Mouse (Mus musculus): ENCODE data around the gene Cops2.
A peak's percentile ranks its signal among the peaks of the same experiment; 100 is the strongest.

Gene Cops2

DNA sequence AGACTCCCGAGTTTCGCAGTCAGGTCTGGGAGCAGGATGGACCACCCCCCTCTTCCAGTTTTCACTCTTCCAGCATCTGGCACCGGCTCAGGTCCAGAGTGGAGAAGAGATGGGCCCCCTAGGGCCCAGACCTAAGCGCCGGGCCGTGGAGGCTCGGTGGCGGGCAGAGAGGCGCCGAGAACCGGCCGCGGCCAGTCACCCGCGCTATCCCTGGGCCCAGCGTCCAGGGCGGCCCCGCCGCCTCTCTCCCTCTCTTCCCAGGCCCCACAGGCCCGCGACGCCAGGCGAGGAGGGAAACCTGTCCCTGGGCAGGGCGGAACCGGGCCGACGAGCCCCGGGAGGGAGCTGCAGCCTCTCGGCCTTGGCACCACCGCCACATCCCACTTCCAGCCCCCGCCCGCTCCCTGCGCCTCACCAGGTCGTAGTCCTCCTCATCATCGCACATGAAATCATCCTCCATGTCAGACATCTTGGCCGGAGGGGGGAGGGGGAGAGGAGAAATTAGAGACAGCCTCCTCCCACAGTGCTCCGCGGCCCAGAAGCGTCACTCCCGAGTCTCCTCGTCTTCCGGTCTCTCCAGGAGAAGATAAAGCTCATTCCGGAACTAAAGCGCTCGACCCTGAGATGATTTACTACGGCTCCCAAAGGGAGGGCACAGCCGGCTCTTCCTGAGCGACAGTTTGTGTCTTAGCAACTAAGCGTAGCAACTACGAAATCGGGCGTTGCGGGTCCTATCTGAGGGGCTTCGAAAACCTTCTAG is at the start of gene Cops2, which contains the start of gene Galk2:
Gene Cops2 (minus strand): TSS at position 619 of the 760 bp plus-strand sequence.
Gene Galk2 (plus strand): TSS at position 589 of the 760 bp plus-strand sequence.
- DNase-seq (ENCODE audit: extremely low spot score, low read depth, low spot score): peak; percentile 70

GRCm38 (mm10) chr2:125907580-125908255 is 48.8 kb upstream of the Cops2 start:
- DNase-seq (ENCODE audit: extremely low spot score, low read depth, low spot score): no peak

DNA sequence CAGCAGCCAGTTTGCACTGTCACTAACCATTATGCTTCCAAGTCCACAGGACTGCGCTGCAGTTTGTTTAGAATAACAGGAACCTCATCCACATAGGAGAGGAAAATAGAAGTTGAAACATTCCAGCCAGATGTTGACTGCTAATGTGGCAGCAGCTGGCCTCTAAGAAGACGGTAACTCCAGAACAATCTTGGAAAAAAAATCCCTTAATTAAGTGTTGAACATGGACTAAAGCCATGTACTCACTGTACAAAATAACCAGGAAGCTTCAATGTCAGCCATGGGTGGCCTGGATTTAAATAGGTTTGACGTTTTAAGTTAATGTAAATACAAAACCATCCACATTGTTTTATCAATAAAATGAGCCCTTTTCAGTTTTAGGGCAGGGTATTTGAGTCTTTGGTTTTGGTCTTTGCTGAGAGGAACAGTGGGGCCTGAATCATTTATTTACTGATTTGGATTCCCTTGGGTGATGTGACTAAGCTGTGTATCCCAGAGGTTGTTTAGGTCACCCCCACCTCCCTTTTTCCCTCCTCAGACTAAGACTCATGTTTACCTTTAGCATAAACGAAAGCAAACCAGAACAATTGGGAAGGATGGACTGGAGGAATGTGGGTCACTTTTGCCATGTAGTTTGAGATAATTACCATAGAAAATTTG is 47.6 kb upstream of the Cops2 start:
- DNase-seq (ENCODE audit: extremely low spot score, low read depth, low spot score): no peak

GRCm38 (mm10) chr2:125901426-125901825 is 42.5 kb upstream of the Cops2 start:
- DNase-seq (ENCODE audit: extremely low spot score, low read depth, low spot score): no peak

DNA sequence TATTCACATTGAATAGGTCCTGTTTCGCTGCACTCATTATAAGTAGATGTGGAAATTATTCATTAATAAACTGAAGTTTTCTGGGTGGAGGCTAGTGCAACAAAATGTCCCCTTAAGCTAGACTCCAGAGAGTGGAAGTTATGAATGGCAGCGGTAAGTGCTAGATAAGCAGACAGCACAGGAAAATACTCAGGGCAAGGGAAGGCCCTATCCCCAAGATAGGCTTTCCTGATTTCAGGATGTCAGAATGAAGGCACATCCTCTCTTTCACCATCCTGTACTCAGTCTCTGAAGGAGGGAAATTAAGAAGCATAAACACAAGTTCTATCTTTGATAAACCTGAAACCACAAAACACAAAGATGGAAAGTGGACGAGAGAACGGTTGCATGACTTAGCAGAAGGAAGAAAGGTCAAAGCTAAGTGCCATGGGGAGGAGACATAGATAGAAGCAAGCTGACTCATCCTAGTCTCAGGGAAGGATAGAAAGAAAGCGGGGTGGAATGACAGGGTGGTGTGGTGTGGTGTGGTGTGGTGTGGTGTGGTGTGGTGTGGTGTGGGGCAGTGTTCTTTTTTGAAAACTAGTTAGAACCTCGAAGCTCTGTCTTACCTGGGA is 42.0 kb upstream of the Cops2 start:
- DNase-seq (ENCODE audit: extremely low spot score, low read depth, low spot score): no peak

GRCm38 (mm10) chr2:125896355-125896754 is 37.4 kb upstream of the Cops2 start:
- DNase-seq (ENCODE audit: extremely low spot score, low read depth, low spot score): no peak

DNA sequence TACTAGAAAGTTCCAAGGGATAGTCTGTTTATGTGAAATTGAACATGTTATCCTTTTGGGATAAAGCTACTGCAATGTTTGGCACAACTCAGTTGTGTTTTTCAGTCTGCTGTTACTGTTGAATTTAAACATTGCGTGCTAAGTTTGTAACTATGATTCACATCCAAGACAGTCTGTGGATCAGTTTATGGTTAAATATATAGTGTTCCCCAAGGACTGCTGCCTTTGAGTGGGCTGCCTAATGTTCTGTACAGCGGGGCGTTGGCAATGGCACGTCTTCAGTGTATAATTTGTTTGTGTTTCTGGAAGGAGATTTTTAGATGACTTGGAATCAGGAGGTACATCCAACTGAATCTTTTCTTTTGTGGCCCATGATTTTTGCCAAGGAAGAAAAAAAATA is 36.2 kb upstream of the Cops2 start:
- no peak for DNase-seq (ENCODE audit: extremely low spot score, low read depth, low spot score)

- DNase-seq (ENCODE audit: extremely low spot score, low read depth, low spot score): peak; percentile 3
These were observed 34.2 kb upstream of the Cops2 start for GRCm38 (mm10) chr2:125893096-125893495.

- DNase-seq (ENCODE audit: extremely low spot score, low read depth, low spot score): no peak
These were observed 27.1 kb upstream of the Cops2 start for GRCm38 (mm10) chr2:125885891-125886576.

DNA sequence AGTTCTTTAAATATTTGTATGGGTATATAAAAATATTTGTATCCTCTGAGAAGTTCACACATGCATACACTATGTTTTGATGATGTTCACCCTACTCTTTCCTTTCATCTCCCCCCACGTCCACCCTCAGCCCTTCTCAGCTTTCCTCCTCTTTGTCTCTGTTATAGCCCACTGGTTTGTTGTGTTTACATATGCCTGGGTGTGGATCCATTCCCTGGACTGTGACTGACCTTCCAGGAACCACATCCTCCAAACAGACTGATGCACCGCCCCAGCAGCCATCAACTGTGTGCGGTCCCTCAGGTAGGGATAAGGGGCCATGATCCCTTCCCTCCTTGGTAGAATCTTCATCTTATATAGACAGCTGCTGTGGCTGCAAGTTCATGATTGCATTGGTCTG is 11.2 kb upstream of the Cops2 start:
- DNase-seq (ENCODE audit: extremely low spot score, low read depth, low spot score): no peak

GRCm38 (mm10) chr2:125868301-125868700 is 9.4 kb upstream of the Cops2 start:
- no peak for DNase-seq (ENCODE audit: extremely low spot score, low read depth, low spot score)

DNA sequence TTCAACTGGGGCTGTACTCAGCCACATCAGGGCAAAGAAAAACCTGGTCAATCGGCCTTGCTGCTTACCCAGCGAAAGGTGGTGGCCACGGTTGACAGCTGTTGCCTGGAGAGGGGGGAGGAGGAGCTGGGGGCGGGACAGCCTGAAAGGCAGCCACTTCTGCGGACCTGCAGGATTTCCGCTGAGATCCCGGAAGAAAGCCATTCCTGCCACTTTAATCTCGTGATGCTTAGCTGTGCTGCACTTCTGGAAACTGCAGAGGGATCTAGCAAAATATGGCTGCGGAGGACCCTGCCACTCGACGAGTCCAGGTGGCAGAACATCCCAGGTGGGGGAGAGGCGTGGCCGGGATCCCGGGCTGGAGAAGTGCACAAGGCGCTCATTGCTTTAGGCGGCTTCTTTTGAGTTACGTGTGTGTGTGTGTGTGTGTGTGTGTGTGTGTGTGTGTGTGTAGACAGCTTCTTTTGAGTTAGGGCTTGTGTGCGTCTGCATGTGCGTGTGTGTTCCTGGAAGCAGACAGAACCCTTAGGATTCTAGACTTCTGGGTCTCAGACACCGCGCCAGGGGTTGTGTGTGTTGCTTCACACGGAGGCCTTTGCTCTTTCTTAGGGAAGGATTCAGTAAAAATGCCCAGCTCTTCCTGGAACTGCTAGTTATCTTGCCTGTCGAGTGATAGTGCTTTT is 7.3 kb upstream of the Cops2 start:
- DNase-seq (ENCODE audit: extremely low spot score, low read depth, low spot score): no peak

DNA sequence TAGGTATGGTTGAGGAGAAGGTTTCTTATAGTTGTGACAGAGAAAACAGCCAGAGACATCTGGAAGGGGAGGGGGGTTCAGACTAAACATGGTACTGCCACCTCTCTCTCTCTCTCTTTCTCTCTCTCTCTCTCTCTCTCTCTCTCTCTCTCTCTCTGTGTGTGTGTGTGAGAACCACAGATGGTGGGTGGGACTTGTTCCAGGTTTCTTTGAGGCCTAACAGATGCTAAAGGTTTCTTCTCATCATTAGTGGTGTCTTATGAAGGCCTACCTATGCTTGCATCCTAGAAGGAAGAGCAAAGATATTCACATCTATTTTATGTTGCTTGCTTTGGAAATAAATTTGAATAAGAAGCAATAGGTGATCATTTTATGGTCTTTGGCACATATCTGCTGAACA is 6.6 kb upstream of the Cops2 start:
- no peak for DNase-seq (ENCODE audit: extremely low spot score, low read depth, low spot score)

GRCm38 (mm10) chr2:125864551-125864950 is 5.6 kb upstream of the Cops2 start:
- DNase-seq (ENCODE audit: extremely low spot score, low read depth, low spot score): no peak

DNA sequence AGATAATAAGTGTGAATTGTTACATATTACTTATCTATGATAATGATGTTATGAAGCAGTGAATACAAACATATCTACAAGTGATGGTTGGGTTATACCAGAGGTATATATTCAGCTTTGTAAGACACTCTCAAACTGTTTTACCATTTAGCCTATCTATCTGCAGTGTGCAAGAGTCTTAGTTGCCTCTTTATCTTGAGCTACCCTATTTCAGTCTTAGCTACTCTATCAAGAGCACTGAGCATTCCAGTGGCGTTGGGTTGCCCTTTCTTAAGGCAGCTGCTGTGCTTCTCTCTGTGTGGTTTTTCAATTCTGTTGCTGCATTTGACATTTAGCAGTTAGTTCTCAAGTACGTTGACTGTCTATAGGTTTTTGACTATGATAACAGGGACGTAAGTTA is 4.9 kb upstream of the Cops2 start:
- DNase-seq (ENCODE audit: extremely low spot score, low read depth, low spot score): no peak

DNA sequence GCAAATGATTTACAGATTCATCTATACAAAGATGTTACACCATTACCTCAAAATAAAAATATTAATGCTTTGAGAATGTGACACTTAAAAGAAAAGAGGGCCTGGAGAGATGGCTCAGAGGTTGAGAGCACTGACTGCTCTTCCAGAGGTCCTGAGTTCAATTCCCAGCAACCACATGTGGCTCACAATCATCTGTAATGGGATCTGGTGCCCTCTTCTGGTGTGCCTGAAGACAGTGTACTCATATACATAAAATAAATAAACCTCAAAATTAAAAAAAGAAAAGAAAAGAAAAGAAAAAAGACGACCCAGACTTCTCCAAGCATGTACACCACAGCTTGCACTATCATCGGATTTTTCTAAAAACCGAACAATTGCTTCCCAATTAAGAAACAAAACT is 1.2 kb downstream of the Cops2 start:
- no peak for DNase-seq (ENCODE audit: extremely low spot score, low read depth, low spot score)

DNA sequence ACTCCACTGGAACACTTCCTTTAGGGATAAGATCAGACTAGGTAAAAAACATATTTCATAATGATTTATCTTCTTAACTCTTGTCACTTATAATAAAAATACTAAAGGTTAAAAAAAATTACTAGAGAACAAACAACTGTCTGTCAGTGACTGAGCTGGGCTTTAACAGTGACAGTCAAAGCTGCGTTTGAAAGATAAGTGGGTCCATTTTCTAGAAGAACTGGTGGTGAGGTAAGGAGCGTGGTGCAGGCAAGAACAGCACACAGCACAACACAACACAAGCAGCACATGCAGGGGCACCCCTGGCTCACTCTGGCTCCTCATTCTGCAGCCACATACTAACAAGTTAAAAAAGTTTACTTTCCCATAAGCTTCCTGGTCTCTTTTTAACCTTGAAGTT is 7.7 kb downstream of the Cops2 start:
- no peak for DNase-seq (ENCODE audit: extremely low spot score, low read depth, low spot score)

GRCm38 (mm10) chr2:125838708-125839284 is 20.1 kb downstream of the Cops2 start:
- no peak for DNase-seq (ENCODE audit: extremely low spot score, low read depth, low spot score)

DNA sequence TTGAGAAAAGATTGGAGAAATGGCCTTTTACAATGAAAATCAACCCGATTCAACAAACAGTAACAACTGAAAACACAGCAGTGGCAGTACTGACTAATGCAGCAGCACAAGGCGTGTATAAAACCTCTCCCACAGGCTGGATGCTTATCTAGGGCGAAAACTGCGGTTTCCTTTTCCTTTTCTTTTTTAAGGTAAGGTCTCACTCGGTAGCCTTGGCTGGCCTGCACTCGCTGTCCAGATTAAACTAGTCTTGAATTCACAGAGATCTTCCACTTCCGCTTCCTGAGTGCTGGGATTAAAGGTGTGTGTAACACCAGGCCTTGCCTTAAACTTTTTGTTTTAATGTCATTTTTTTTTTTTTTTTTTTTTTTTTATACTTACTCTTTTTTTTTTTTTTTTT is 20.8 kb downstream of the Cops2 start:
- DNase-seq (ENCODE audit: extremely low spot score, low read depth, low spot score): no peak

- DNase-seq (ENCODE audit: extremely low spot score, low read depth, low spot score): no peak
These were observed 29.0 kb downstream of the Cops2 start for GRCm38 (mm10) chr2:125829924-125830323.
